Mouse (Mus musculus): ENCODE results near the gene Slc7a11. TPM values are rescaled to one million over a fixed set of nuclear protein-coding genes. Genes with fewer than 3 reads are reported as not detected.

The Slc7a11 gene
- total and polyA plus RNA-seq, 3 experiments: 0.03 to 0.98 (median 0.38) TPM

- DNase-seq (ENCODE audit: low spot score): no peak
- ATAC-seq (ENCODE audit: extremely low read depth, insufficient number of reproducible peaks, low FRiP score, poor library complexity, severe bottlenecking): no peak
- Histone ChIP-seq H3K4me3 (ENCODE audit: low read depth, low read length) (no peak overlapping the region), H3K27me3 (ENCODE audit: insufficient read depth, low read length) (no peaks in the 10 kb centered on the region), H3K9me3 (replicated peaks) (no peaks in the 10 kb centered on the region), H3K4me1 (ENCODE audit: insufficient read depth, low read depth, low read length) (no peaks in the 10 kb centered on the region), H3K36me3 (replicated peaks) (no peaks in the 10 kb centered on the region)
- no peak for TF ChIP-seq TAL1 (conservative IDR thresholded peaks at IDR 0.05; ENCODE audit: low read depth, low read length)
- no peak for TF ChIP-seq GATA1 (IDR thresholded peaks at IDR 0.05; ENCODE audit: borderline replicate concordance, low read length)
- TF ChIP-seq POLR2AphosphoS5 (IDR thresholded peaks at IDR 0.05; ENCODE audit: insufficient replicate concordance, low read depth, low read length): no peak
- TF ChIP-seq GATA2 (IDR thresholded peaks at IDR 0.05; ENCODE audit: borderline replicate concordance, low read depth, low read length): no peak
- no peak for TF ChIP-seq CTCF (IDR thresholded peaks at IDR 0.05; ENCODE audit: low read depth, low read length)
Measured at GRCm38 (mm10) chr3:49928509-49929263, 514.7 kb downstream of the Slc7a11 start.

GRCm38 (mm10) chr3:49913929-49914328 is 529.5 kb downstream of the Slc7a11 start:
- Histone ChIP-seq H3K36me3 (replicated peaks) (no peaks in the 10 kb centered on the region), H3K4me1 (ENCODE audit: insufficient read depth, low read depth, low read length) (no peaks in the 10 kb centered on the region), H3K27me3 (ENCODE audit: insufficient read depth, low read length) (no peaks in the 10 kb centered on the region), H3K9me3 (replicated peaks) (0 out of 2 replicates have a peak, but pooled peaks cover 4% of the 10 kb centered on the region), H3K4me3 (ENCODE audit: low read depth, low read length) (no peak overlapping the region)
- TF ChIP-seq GATA2 (IDR thresholded peaks at IDR 0.05; ENCODE audit: borderline replicate concordance, low read depth, low read length): no peak
- no peak for TF ChIP-seq POLR2AphosphoS5 (IDR thresholded peaks at IDR 0.05; ENCODE audit: insufficient replicate concordance, low read depth, low read length)
- no peak for TF ChIP-seq GATA1 (IDR thresholded peaks at IDR 0.05; ENCODE audit: borderline replicate concordance, low read length)
- no peak for TF ChIP-seq CTCF (IDR thresholded peaks at IDR 0.05; ENCODE audit: low read depth, low read length)
- TF ChIP-seq TAL1 (conservative IDR thresholded peaks at IDR 0.05; ENCODE audit: low read depth, low read length): no peak
- no peak for DNase-seq (ENCODE audit: low spot score)
- ATAC-seq (ENCODE audit: extremely low read depth, insufficient number of reproducible peaks, low FRiP score, poor library complexity, severe bottlenecking): no peak

DNA sequence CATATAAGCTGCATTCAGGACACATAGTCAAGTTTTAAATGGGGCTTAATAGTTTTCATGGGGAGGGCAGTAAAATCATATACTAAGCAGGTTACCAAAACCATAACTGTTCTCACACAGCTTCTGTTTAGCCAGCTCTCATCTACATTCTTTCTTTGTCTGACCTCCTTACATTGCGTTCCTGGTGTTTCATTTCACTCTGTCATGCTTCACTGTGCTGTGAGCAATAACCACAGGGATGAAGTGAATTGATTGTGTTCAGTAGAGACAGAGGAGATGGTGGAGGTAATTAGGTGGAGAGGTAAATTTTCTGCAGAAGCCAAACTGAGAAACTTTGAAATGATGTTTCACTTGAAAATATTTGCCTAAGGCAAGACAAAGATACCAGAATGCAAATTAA is 532.5 kb downstream of the Slc7a11 start:
- no peak for DNase-seq (ENCODE audit: low spot score)
- TF ChIP-seq TAL1 (conservative IDR thresholded peaks at IDR 0.05; ENCODE audit: low read depth, low read length) (no peak), POLR2AphosphoS5 (IDR thresholded peaks at IDR 0.05; ENCODE audit: insufficient replicate concordance, low read depth, low read length) (no peak), GATA2 (IDR thresholded peaks at IDR 0.05; ENCODE audit: borderline replicate concordance, low read depth, low read length) (no peak), CTCF (IDR thresholded peaks at IDR 0.05; ENCODE audit: low read depth, low read length) (no peak), GATA1 (IDR thresholded peaks at IDR 0.05; ENCODE audit: borderline replicate concordance, low read length) (no peak)

DNA sequence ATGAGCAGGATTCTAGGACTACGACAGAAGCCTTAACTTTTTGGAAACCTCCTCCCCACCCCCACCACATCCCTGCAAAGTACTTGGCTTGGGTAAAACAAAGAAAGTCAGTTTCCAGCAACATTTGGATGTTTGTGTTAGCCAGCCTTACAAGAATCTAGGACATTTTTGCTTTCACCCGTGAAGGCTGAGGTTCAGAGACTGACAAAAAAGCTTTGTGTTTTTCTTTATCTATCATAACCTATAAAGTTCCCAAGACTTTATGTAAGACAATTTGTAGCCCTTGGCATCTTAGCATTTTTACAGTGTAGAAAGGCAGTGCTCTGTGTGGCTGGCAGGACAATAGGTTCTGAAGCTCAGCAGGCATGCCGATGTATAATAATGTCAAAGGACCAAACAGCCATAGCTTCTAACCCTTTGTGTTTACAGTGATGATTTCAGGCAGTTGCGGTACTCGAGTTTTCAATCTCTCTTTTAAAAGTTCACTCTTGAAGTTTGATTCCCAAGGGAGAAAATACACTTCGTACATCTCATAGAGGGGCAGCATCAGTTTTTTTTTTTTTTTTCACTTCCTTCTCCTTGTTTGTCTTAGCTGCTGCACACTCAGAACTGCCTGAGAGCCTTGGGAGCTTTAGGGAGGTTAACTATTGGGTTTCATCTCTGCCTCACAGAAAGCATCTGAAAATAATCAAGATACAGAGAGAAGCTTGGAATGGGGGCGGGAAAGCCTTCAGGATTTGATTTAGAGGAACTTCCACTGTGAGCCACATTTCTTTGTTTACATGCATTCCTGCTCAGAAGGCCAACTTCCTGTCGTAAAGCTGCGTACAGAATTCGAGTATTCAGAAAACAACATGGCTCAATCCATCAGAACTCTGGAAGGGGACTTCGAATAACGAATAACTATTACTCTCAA is 534.7 kb downstream of the Slc7a11 start:
- TF ChIP-seq CTCF (IDR thresholded peaks at IDR 0.05; ENCODE audit: low read depth, low read length) (no peak), POLR2AphosphoS5 (IDR thresholded peaks at IDR 0.05; ENCODE audit: insufficient replicate concordance, low read depth, low read length) (no peak), GATA1 (IDR thresholded peaks at IDR 0.05; ENCODE audit: borderline replicate concordance, low read length) (no peak), TAL1 (conservative IDR thresholded peaks at IDR 0.05; ENCODE audit: low read depth, low read length) (no peak), GATA2 (IDR thresholded peaks at IDR 0.05; ENCODE audit: borderline replicate concordance, low read depth, low read length) (no peak)
- H3K27me3 ChIP-seq (ENCODE audit: insufficient read depth, low read length): no peaks in the 10 kb centered on the region
- H3K4me3 ChIP-seq (ENCODE audit: low read depth, low read length): no peak overlapping the region
- H3K4me1 ChIP-seq (ENCODE audit: insufficient read depth, low read depth, low read length): no peaks in the 10 kb centered on the region
- no peaks in the 10 kb centered on the region for H3K36me3 ChIP-seq (replicated peaks)
- 0 out of 2 replicates have a peak, but pooled peaks cover 2% of the 10 kb centered on the region for H3K9me3 ChIP-seq (replicated peaks)
- DNase-seq (ENCODE audit: low spot score): no peak
- no peak for ATAC-seq (ENCODE audit: extremely low read depth, insufficient number of reproducible peaks, low FRiP score, poor library complexity, severe bottlenecking)

More for the DNA sequence above, 532.5 kb downstream of the Slc7a11 start:
- no peaks in the 10 kb centered on the region for H3K4me1 ChIP-seq (ENCODE audit: insufficient read depth, low read depth, low read length)
- H3K27me3 ChIP-seq (ENCODE audit: insufficient read depth, low read length): no peaks in the 10 kb centered on the region
- no peak for ATAC-seq (ENCODE audit: extremely low read depth, insufficient number of reproducible peaks, low FRiP score, poor library complexity, severe bottlenecking)
- H3K4me3 ChIP-seq (ENCODE audit: low read depth, low read length): no peak overlapping the region
- no peaks in the 10 kb centered on the region for H3K9me3 ChIP-seq (replicated peaks)
- H3K36me3 ChIP-seq (replicated peaks): no peaks in the 10 kb centered on the region

DNA sequence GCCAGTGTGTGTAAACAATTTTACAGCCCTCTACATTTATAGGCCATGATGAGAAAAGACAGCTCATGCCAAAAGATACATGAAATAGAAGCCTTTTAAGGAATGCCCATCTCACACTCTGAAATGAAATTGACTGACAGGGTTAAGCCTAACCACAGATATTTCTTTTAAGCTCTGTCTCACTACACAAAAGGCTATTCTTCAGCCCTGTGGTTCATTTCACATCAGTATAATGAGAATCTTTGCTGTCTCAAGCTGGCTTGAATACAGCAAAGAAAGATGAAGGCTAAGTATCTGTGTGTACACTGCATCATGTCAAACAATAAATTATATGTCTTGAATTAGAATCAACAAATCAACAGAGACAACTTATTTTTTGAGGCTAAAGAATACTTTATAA is 549.5 kb downstream of the Slc7a11 start:
- Histone ChIP-seq H3K4me3 (ENCODE audit: low read depth, low read length) (no peak overlapping the region), H3K4me1 (ENCODE audit: insufficient read depth, low read depth, low read length) (no peaks in the 10 kb centered on the region), H3K9me3 (replicated peaks) (no peaks in the 10 kb centered on the region), H3K36me3 (replicated peaks) (no peaks in the 10 kb centered on the region), H3K27me3 (ENCODE audit: insufficient read depth, low read length) (no peaks in the 10 kb centered on the region)
- TF ChIP-seq TAL1 (conservative IDR thresholded peaks at IDR 0.05; ENCODE audit: low read depth, low read length) (no peak), GATA1 (IDR thresholded peaks at IDR 0.05; ENCODE audit: borderline replicate concordance, low read length) (no peak), GATA2 (IDR thresholded peaks at IDR 0.05; ENCODE audit: borderline replicate concordance, low read depth, low read length) (no peak), POLR2AphosphoS5 (IDR thresholded peaks at IDR 0.05; ENCODE audit: insufficient replicate concordance, low read depth, low read length) (no peak), CTCF (IDR thresholded peaks at IDR 0.05; ENCODE audit: low read depth, low read length) (no peak)
- DNase-seq (ENCODE audit: low spot score) (no peak), ATAC-seq (ENCODE audit: extremely low read depth, insufficient number of reproducible peaks, low FRiP score, poor library complexity, severe bottlenecking) (no peak)

GRCm38 (mm10) chr3:49887359-49887758 is 556.1 kb downstream of the Slc7a11 start:
- ATAC-seq (ENCODE audit: extremely low read depth, insufficient number of reproducible peaks, low FRiP score, poor library complexity, severe bottlenecking) (no peak), DNase-seq (ENCODE audit: low spot score) (no peak)
- H3K4me1 ChIP-seq (ENCODE audit: insufficient read depth, low read depth, low read length): no peaks in the 10 kb centered on the region
- H3K36me3 ChIP-seq (replicated peaks): no peaks in the 10 kb centered on the region
- H3K27me3 ChIP-seq (ENCODE audit: insufficient read depth, low read length): no peaks in the 10 kb centered on the region
- no peak overlapping the region for H3K4me3 ChIP-seq (ENCODE audit: low read depth, low read length)
- TF ChIP-seq POLR2AphosphoS5 (IDR thresholded peaks at IDR 0.05; ENCODE audit: insufficient replicate concordance, low read depth, low read length) (no peak), TAL1 (conservative IDR thresholded peaks at IDR 0.05; ENCODE audit: low read depth, low read length) (no peak), GATA2 (IDR thresholded peaks at IDR 0.05; ENCODE audit: borderline replicate concordance, low read depth, low read length) (no peak), GATA1 (IDR thresholded peaks at IDR 0.05; ENCODE audit: borderline replicate concordance, low read length) (no peak), CTCF (IDR thresholded peaks at IDR 0.05; ENCODE audit: low read depth, low read length) (no peak)
- H3K9me3 ChIP-seq (replicated peaks): no peaks in the 10 kb centered on the region
